Mouse (Mus musculus): ENCODE results near the gene Actc1. TPM values are rescaled to one million over a fixed set of nuclear protein-coding genes. Genes with fewer than 3 reads are reported as not detected.
A peak's percentile ranks its signal among the peaks of the same experiment; 100 is the strongest.

Actc1 gene
- polyA plus RNA-seq, 1 experiment from 2014 or later, result 23.0 TPM

DNA sequence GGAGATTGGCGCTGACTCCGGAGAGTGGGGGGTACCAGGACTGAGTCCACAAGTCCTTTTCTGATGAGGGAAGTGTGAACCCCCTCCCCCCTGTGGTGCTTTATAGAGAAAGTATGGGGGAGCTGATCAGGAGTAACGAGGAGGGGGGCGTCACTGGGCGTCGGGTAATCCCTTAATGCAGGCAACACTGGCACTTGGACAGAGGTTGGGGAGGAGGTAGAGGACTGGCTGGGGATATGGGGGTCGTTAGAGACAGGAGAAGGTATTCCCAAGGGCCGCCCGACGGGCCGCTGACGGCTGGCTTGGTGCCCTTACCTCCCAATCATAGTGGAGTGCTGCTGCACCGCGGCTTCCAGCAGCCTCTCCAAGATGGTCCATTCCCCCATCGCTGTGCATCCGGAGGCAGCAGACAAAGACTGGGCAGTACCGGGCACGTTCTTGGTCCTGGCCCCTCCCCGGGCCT lies 40.6 kb downstream of the Actc1 start:
- no peak overlapping the region for H3K27ac ChIP-seq (ENCODE audit: low read depth, low read length)
- H3K9ac ChIP-seq (ENCODE audit: low read depth, low read length), result peak overlapping the region; percentile 51
- H3K27me3 ChIP-seq (ENCODE audit: control insufficient read depth, insufficient read depth, low read length), result peaks cover 27% of the 10 kb centered on the region
- ATAC-seq (ENCODE audit: low FRiP score), result peak; percentile 77
- 4% methylated on average over 19 of the region's 19 CpGs for WGBS
- DNase-seq (ENCODE audit: low spot score), result peak; percentile 47
- peak overlapping the region; percentile 55 for H3K4me3 ChIP-seq (ENCODE audit: low read depth, low read length)
- no peaks in the 10 kb centered on the region for H3K9me3 ChIP-seq (ENCODE audit: control insufficient read depth, low read length)
- no peaks in the 10 kb centered on the region for H3K36me3 ChIP-seq (ENCODE audit: control insufficient read depth, insufficient read depth, low read length)
- peak overlapping the region; percentile 89 for H3K4me2 ChIP-seq (replicated peaks; ENCODE audit: low read depth, low read length)
- peaks cover 4% of the 10 kb centered on the region; the same call in 1 of the 2 replicates for H3K4me1 ChIP-seq (replicated peaks; ENCODE audit: control insufficient read depth, insufficient read depth, low read length)

DNA sequence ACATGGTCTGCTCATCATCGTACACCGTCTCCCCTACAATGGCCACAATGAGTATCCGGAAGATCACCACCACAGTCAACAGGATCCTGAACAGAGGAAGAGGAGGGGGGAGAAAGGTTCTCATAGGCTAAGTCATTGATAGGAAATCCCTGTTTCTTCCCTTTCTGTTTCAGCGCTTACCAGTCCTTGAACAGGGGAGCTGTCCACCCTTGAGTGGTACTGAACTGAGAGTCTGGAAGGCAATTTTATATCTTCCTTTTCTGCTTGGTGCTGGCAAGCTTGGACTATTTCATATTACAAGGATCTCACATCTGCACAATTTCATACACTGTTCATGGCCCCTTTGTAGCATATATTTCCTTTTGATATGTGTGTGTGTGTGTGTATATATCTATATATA lies 41.5 kb downstream of the Actc1 start:
- no peak for ATAC-seq (ENCODE audit: low FRiP score)
- 46% methylated on average over 4 of the region's 4 CpGs for whole genome bisulfite sequencing
- H3K4me2 ChIP-seq (replicated peaks; ENCODE audit: low read depth, low read length), result no peak overlapping the region

DNA sequence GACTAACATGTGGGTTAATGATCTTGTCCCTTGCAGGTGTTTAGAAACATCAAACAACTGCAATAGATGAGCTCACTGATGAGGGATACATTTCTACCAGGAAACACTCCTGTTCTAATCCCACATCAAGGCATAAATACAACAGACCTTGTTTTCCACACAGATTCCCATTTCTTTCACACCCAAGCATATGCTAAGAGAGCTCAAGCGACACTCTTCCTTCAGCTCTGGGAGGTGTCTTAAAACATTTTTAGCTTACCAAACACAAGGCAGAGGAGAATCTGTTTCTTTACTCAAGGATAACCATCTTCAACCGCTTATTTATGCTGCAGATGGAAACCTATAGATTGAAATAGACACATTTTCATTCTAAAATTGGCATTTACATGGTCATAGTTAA lies 45.0 kb downstream of the Actc1 start:
- Histone ChIP-seq H3K27ac (ENCODE audit: low read depth, low read length) (no peak overlapping the region), H3K9me3 (ENCODE audit: control insufficient read depth, low read length) (no peaks in the 10 kb centered on the region), H3K4me2 (replicated peaks; ENCODE audit: low read depth, low read length) (no peak overlapping the region), H3K4me1 (replicated peaks; ENCODE audit: control insufficient read depth, insufficient read depth, low read length) (no peaks in the 10 kb centered on the region), H3K9ac (ENCODE audit: low read depth, low read length) (no peak overlapping the region), H3K27me3 (ENCODE audit: control insufficient read depth, insufficient read depth, low read length) (peaks cover 10% of the 10 kb centered on the region), H3K4me3 (ENCODE audit: low read depth, low read length) (no peak overlapping the region), H3K36me3 (ENCODE audit: control insufficient read depth, insufficient read depth, low read length) (no peaks in the 10 kb centered on the region)
- ATAC-seq (ENCODE audit: low FRiP score) (no peak), DNase-seq (ENCODE audit: low spot score) (no peak)
- WGBS, result 84% methylated on average over 2 of the region's 2 CpGs

More for the DNA sequence above, 41.5 kb downstream of the Actc1 start:
- no peak overlapping the region for H3K4me3 ChIP-seq (ENCODE audit: low read depth, low read length)
- H3K4me1 ChIP-seq (replicated peaks; ENCODE audit: control insufficient read depth, insufficient read depth, low read length), result peaks cover 4% of the 10 kb centered on the region; the same call in 1 of the 2 replicates
- H3K36me3 ChIP-seq (ENCODE audit: control insufficient read depth, insufficient read depth, low read length), result no peaks in the 10 kb centered on the region
- no peaks in the 10 kb centered on the region for H3K9me3 ChIP-seq (ENCODE audit: control insufficient read depth, low read length)
- peak; percentile 71 for DNase-seq (ENCODE audit: low spot score)
- H3K27me3 ChIP-seq (ENCODE audit: control insufficient read depth, insufficient read depth, low read length), result peaks cover 27% of the 10 kb centered on the region
- H3K9ac ChIP-seq (ENCODE audit: low read depth, low read length), result no peak overlapping the region
- H3K27ac ChIP-seq (ENCODE audit: low read depth, low read length), result no peak overlapping the region

DNA sequence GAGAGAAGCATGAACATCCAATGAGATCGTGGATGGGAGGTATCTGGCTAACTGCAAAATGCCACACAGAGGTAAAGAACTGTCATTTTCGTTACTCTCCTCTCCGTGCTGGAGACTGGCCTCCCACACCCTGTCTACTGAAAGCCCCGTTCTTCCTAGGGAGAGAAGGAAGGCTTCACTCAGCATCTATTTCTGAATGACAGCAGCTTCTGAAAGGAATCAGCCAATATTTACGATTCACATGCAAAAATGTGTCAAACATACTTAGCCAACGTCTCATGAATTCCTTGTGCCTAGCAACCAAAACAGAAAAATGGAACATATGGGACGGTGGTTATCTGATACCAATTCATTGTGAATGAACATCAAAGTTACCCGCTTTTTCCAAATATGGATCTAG lies 55.9 kb downstream of the Actc1 start:
- Histone ChIP-seq H3K36me3 (ENCODE audit: control insufficient read depth, insufficient read depth, low read length) (no peaks in the 10 kb centered on the region), H3K27me3 (ENCODE audit: control insufficient read depth, insufficient read depth, low read length) (no peaks in the 10 kb centered on the region), H3K4me3 (ENCODE audit: low read depth, low read length) (no peak overlapping the region), H3K9me3 (ENCODE audit: control insufficient read depth, low read length) (no peaks in the 10 kb centered on the region), H3K4me2 (replicated peaks; ENCODE audit: low read depth, low read length) (no peak overlapping the region), H3K9ac (ENCODE audit: low read depth, low read length) (no peak overlapping the region), H3K27ac (ENCODE audit: low read depth, low read length) (no peak overlapping the region), H3K4me1 (replicated peaks; ENCODE audit: control insufficient read depth, insufficient read depth, low read length) (no peaks in the 10 kb centered on the region)
- no peak for DNase-seq (ENCODE audit: low spot score)
- no peak for ATAC-seq (ENCODE audit: low FRiP score)
- 65% methylated on average over 8 of the region's 8 CpGs for WGBS

Other genes starting within 250 kb of the Actc1 start
- gene Scg5, start 224.4 kb downstream of the Actc1 start, polyA plus RNA-seq (2014; fragmentation: Nextera tagmentation; extraction: Ambion mirVana), result 53.7 and 56.9 TPM in 2 replicates
- 6.4 and 9.0 TPM in 2 replicates for gene Arhgap11a, start 204.9 kb downstream of the Actc1 start, polyA plus RNA-seq (2014; fragmentation: Nextera tagmentation; extraction: Ambion mirVana)
- gene Gjd2, start 39.9 kb downstream of the Actc1 start, polyA plus RNA-seq (2014; fragmentation: Nextera tagmentation; extraction: Ambion mirVana), result 0.59 and 0.73 TPM in 2 replicates
- 60.8 and 63.2 TPM in 2 replicates for gene Aqr, start 133.5 kb upstream of the Actc1 start, polyA plus RNA-seq (2014; fragmentation: Nextera tagmentation; extraction: Ambion mirVana)
- gene Zfp770, start 147.9 kb upstream of the Actc1 start, polyA plus RNA-seq (2014; fragmentation: Nextera tagmentation; extraction: Ambion mirVana), result 4.1 and 6.6 TPM in 2 replicates

All from hindbrain, embryonic 11.5 days (tissue).